Mouse (Mus musculus) left cerebral cortex, adult 2 months (tissue): ENCODE measurements around the gene Atp6v1a. TPM values are rescaled to one million over a fixed set of nuclear protein-coding genes. Genes with fewer than 3 reads are reported as not detected.
A peak's percentile ranks its signal among the peaks of the same experiment; 100 is the strongest.

ENCODE experiments used
- DNase-seq, 2 experiments: peaks; one replicate each; pipeline ENCODE4 v3.0.0; 2021 to 2022; ENCODE audit warnings: low spot score in 2 of 2, mixed read lengths in 1 of 2; ENCODE audit errors: extremely low spot score in 1 of 2
- H3K27ac ChIP-seq: fragments of 200-600 bp; 2 replicates; pipeline ENCODE4 v1.8.1; 2022
- H3K4me3 ChIP-seq: fragments of 200-600 bp; 2 replicates; pipeline ENCODE4 v1.8.1; 2022
- CTCF ChIP-seq: fragments of 200-600 bp; IDR thresholded peaks from 2 replicates; pipeline ENCODE4 v1.8.1; 2022; ENCODE audit warnings: antibody characterized with exemption, mild to moderate bottlenecking, moderate library complexity
- intact Hi-C: fragments of 180-260 bp; cut with DNase I; formaldehyde crosslinking; loops from one replicate; pipeline ENCODE4 v1.15.1; 2025
- total RNA-seq, 2 experiments: library from RNA; stranded (reverse); gene quantifications; 2 replicates each; pipeline ENCODE4 v1.2.3; 2021

Gene Atp6v1a
- total RNA-seq, 2 experiments from 2014 or later: 428 to 489 TPM

GRCm38 (mm10) chr16:44172297-44173154 is 33.0 kb upstream of the Atp6v1a start:
- peak overlapping the region; percentile 83 for H3K4me3 ChIP-seq
- DNase-seq: peak; percentile 98 to 99
- peak; percentile 67 for TF ChIP-seq CTCF
- intact Hi-C loops: loop anchor here (2.0 kb wide), 1 partner anchor 34 kb away; the partner anchor contains the start of genes Atp6v1a and Naa50
- peak overlapping the region; percentile 84 for H3K27ac ChIP-seq

GRCm38 (mm10) chr16:44168990-44169389 is 29.5 kb upstream of the Atp6v1a start:
- DNase-seq: no peak
- intact Hi-C loops: no loop called here
- Histone ChIP-seq H3K27ac (no peak overlapping the region), H3K4me3 (no peak overlapping the region)
- TF ChIP-seq CTCF: no peak

- intact Hi-C loops: no loop called here
- Histone ChIP-seq H3K27ac (no peak overlapping the region), H3K4me3 (no peak overlapping the region)
- TF ChIP-seq CTCF: no peak
- DNase-seq: no peak
These were observed 25.7 kb upstream of the Atp6v1a start for GRCm38 (mm10) chr16:44165182-44165581.

DNA sequence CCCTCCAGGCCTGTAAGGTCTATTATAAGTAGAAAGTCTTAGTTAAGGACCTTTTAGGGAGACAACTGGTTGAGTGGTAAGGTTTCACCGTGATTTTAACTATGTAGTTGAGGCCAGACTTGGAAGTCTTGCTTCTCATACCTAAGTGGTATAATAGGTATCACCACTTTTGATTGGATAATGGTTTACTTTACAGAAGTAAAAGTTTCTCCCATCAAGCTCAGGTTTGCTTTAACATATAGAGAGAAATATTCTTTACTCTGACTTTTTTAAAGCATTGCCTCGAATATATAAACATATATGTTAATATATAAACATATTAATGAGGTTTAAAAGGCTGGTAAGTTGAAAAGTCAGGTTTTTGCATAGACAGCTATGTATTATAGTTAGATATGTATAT is 24.3 kb upstream of the Atp6v1a start:
- no peak overlapping the region for H3K27ac ChIP-seq
- TF ChIP-seq CTCF: no peak
- H3K4me3 ChIP-seq: no peak overlapping the region
- no peak for DNase-seq
- intact Hi-C loops: no loop called here

DNA sequence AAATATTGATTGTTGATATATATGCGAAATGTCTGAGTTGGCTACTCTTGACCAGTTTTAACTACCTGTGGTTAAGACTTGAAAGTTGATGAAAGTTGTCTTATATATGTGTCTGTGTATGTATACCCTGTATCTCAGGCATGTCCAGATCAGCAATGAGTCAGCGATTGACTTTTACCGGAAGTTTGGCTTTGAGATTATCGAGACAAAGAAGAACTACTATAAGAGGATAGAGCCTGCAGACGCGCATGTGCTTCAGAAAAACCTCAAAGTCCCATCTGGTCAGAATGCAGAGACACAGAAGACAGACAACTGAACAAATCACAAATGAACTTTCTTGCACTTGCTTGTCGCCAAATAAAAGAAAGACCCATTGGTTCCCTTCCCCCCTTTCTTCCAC is 19.8 kb upstream of the Atp6v1a start:
- Histone ChIP-seq H3K4me3 (no peak overlapping the region), H3K27ac (no peak overlapping the region)
- no peak for TF ChIP-seq CTCF
- intact Hi-C loops: no loop called here
- DNase-seq: no peak

DNA sequence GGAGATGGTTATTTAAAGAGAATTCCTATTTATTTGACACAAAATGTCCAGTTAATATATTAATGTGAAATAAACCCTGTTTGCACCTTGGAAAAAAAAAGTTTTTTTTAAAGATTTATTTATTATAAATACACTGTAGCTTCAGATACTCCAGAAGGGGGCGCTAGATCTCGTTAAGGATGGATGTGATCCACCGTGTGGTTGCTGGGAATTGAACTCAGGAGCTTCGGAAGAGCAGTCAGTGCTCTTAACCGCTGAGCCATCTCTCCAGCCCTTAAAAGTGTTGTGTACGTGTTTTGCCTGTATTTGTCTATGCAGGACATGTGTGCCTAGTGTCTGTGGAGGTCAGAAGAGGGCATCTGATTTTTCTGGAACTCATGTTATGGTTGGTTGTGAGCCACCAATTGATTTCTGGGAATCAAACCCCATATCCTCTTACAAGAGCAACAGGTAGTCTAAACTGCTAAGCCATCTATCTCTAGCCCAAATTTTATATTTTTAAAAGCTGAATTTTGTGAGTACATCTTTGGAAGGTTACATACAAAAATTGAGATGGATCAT is 15.1 kb upstream of the Atp6v1a start:
- DNase-seq: no peak
- peak; percentile 17; the same call in 1 of the 2 replicates for TF ChIP-seq CTCF
- intact Hi-C loops: no loop called here
- Histone ChIP-seq H3K27ac (no peak overlapping the region), H3K4me3 (no peak overlapping the region)

DNA sequence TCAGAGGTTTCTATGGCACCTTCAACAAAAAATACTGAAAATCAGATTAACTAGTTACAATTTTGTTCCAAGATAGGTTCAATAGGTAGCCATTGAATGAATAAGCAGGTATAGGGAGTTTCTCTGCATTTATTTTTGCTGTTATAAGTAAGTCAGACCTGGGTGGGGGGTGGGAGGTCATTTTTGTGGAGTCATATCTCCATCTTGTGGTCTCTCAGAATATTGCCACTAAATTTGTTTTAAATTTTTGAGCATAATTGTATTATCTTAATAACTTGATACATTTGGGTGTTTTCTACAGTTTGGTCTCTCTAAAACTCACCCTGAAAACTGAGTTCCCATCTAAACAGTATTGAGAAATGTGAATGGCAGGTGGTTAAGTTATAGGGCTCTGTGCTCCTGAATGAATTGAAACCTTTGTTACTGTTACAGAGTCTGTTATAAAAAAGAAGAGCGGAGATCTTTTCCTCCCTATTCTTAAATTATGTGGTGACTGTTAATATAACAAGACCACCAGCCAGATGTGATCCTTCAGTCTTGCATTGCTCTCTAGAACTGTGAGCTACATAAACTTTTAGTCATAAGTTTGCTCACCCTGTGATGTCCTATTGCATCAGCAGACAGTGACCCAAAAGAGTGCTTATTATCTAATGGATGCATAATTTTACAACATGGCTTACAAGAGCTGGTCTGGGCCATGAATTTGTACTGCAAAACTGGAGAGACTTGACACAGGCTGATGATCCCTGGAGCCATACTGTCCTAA is 9.7 kb upstream of the Atp6v1a start:
- intact Hi-C loops: loop anchor here (10.0 kb wide), 1 partner anchor 264 kb away; the partner anchor contains the start of gene Ccdc191
- no peak for DNase-seq
- H3K4me3 ChIP-seq: no peak overlapping the region
- TF ChIP-seq CTCF: peak; percentile 57
- no peak overlapping the region for H3K27ac ChIP-seq

DNA sequence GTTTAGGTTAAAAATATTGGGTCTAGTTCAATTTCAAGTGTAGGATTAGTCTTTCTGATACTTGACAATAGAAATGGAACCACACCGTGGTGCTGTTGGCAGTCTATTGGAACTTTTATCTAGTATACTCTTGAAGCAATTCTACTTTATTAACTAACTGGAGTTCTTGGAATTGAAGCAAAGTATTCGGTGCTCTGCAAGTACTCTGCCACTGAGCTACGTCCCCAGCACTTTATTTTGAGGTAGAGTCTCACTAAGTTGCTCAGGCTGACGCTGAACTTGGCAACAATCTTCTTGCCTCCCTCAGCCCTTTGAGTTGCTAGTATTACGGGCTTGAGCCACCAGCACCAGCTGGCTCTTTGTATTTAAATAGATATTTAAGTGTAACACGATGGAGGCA is 2.0 kb upstream of the Atp6v1a start:
- no peak; the same call in 1 of the 2 replicates for TF ChIP-seq CTCF
- intact Hi-C loops: loop anchor here (10.0 kb wide), 1 partner anchor 257 kb away; the partner anchor contains the start of gene Ccdc191
- peak in 1 of 2 experiments; percentile 27 for DNase-seq

GRCm38 (mm10) chr16:44140186-44140787 is 782 bp upstream of the Atp6v1a start:
- peak overlapping the region; percentile 75 for H3K4me3 ChIP-seq
- intact Hi-C loops: loop anchor here (10.0 kb wide), 1 partner anchor 255 kb away; the partner anchor contains the start of gene Ccdc191
- TF ChIP-seq CTCF: no peak; the same call in 1 of the 2 replicates
- peak; percentile 59 to 69 for DNase-seq
- H3K27ac ChIP-seq: peak overlapping the region; percentile 100

More for the DNA sequence above, 2.0 kb upstream of the Atp6v1a start:
- peak overlapping the region; percentile 75; the same call in 1 of the 2 replicates for H3K4me3 ChIP-seq
- peak overlapping the region; percentile 57; the same call in 1 of the 2 replicates for H3K27ac ChIP-seq

DNA sequence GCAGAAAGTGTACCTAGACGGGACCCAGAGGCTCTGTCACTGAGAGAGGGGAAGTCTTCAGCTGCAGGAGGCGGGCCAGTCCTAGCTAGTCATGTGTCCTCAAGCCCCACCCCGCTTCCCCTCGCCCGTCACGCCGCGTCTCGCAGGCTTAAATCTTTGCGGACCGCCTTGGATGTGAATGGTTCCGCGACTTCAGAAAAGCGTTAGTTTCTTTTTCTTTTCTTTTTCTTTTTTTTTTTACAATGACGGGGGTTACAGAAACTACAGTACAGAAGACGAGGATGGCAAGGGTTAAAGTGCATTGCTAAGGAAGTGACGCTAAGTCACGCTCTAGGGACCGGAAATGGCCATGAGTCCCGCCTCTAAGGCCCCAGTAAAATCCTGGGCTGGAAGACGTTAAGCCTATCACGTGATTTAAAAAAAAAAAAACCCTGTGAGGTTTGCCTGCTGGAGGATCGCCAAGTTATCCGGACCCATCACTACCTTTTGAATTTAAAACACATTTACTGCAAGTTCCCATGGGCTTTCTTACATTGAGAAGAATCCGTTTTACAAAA is 448 bp downstream of the Atp6v1a start:
- peak overlapping the region; percentile 100 for H3K27ac ChIP-seq
- TF ChIP-seq CTCF: no peak
- intact Hi-C loops: loop anchor here (2.0 kb wide), 2 partner anchors 16 to 34 kb away; partner anchors contain the start of gene Usf3
- peak overlapping the region; percentile 75 for H3K4me3 ChIP-seq
- peak; percentile 81 to 85 for DNase-seq
